Mouse (Mus musculus) left cerebral cortex, adult 8-10 months (tissue): ENCODE results near the gene Triap1. TPM values are rescaled to one million over a fixed set of nuclear protein-coding genes. Genes with fewer than 3 reads are reported as not detected.
"Not testable (repeated sequence)": the region's sequence is repeated elsewhere in the genome, so short reads cannot be mapped to it uniquely, and the experiment has no call there.

ENCODE experiments used
- DNase-seq, 2 experiments: peaks; one replicate each; pipeline ENCODE4 v3.0.0; 2022; ENCODE audit warnings: low spot score in 2 of 2
- total RNA-seq, 4 experiments: library from RNA; stranded (reverse); gene quantifications; 2 replicates each; pipeline ENCODE4 v1.2.4; 2022

The Triap1 gene
- total RNA-seq, 4 experiments from 2014 or later = 20.7 to 24.6 (median 22.5) TPM

GRCm38 (mm10) chr5:115330955-115331354, 10.1 kb upstream of the Triap1 start:
- DNase-seq = no peak

GRCm38 (mm10) chr5:115333626-115334025, 7.4 kb upstream of the Triap1 start:
- DNase-seq = no peak

GRCm38 (mm10) chr5:115340007-115340406, 1.0 kb upstream of the Triap1 start:
- DNase-seq = no peak

- no peak for DNase-seq
Observed at GRCm38 (mm10) chr5:115341314-115342165, 515 bp downstream of the Triap1 start.

- DNase-seq = peak; percentile 57 to 59
Observed at GRCm38 (mm10) chr5:115347564-115347963, 6.5 kb downstream of the Triap1 start.

- peak; percentile 96 to 98 for DNase-seq
Observed at GRCm38 (mm10) chr5:115348546-115349224, 7.7 kb downstream of the Triap1 start, which contains the start of gene Cox6a1. Cox6a1 (minus strand) TSS chr5:115348981.

GRCm38 (mm10) chr5:115349225-115349555, 8.2 kb downstream of the Triap1 start:
- no peak for DNase-seq

GRCm38 (mm10) chr5:115351348-115351747, 10.3 kb downstream of the Triap1 start:
- no peak for DNase-seq

- DNase-seq = no peak
Observed at GRCm38 (mm10) chr5:115355070-115355469, 14.0 kb downstream of the Triap1 start.

- peak; percentile 41 to 81 for DNase-seq
Observed at GRCm38 (mm10) chr5:115358872-115359271, 17.8 kb downstream of the Triap1 start.

- no peak for DNase-seq
Observed at GRCm38 (mm10) chr5:115359438-115359837, 18.4 kb downstream of the Triap1 start.

GRCm38 (mm10) chr5:115359851-115360372, 18.9 kb downstream of the Triap1 start:
- no peak for DNase-seq

- DNase-seq = no peak
Observed at GRCm38 (mm10) chr5:115362216-115362615, 21.2 kb downstream of the Triap1 start.

- DNase-seq = peak; percentile 14 to 88
Observed at GRCm38 (mm10) chr5:115362819-115363714, 22.0 kb downstream of the Triap1 start.

- DNase-seq = no peak
Observed at GRCm38 (mm10) chr5:115364782-115365181, 23.8 kb downstream of the Triap1 start.

GRCm38 (mm10) chr5:115371736-115372135, 30.7 kb downstream of the Triap1 start:
- no peak for DNase-seq

GRCm38 (mm10) chr5:115373441-115374203, 32.6 kb downstream of the Triap1 start:
- peak in 1 of 2 experiments; percentile 39 for DNase-seq

- no peak for DNase-seq
Observed at GRCm38 (mm10) chr5:115374204-115374820, 33.3 kb downstream of the Triap1 start.

- no peak for DNase-seq
Observed at GRCm38 (mm10) chr5:115375436-115375835, 34.4 kb downstream of the Triap1 start.

GRCm38 (mm10) chr5:115378882-115379281, 37.9 kb downstream of the Triap1 start:
- not testable (repeated sequence) for DNase-seq
